Mouse (Mus musculus): ENCODE data around the gene Ctsw. TPM values are rescaled to one million over a fixed set of nuclear protein-coding genes. Genes with fewer than 3 reads are reported as not detected.

Ctsw gene
- polyA plus RNA-seq, 1 experiment, result 7.2 TPM

GRCm38 (mm10) chr19:5424092-5424781 lies 44.1 kb downstream of the Ctsw start:
- Histone ChIP-seq H3K4me3 (peak overlapping the region; percentile 68), H3K27me3 (ENCODE audit: control insufficient read depth, insufficient read depth, insufficient read length) (no peaks in the 10 kb centered on the region), H3ac (ENCODE audit: control insufficient read depth, insufficient read length) (peak overlapping the region; percentile 83), H3K79me2 (ENCODE audit: control insufficient read depth, insufficient read depth) (peaks cover 31% of the 10 kb centered on the region), H3K36me3 (ENCODE audit: control insufficient read depth, insufficient read depth) (peaks cover 21% of the 10 kb centered on the region), H3K4me2 (ENCODE audit: low read depth) (peak overlapping the region; percentile 94)
- TF ChIP-seq MYOG (IDR thresholded peaks at IDR 0.05; ENCODE audit: control insufficient read depth in 1 of 3, insufficient read depth in 1 of 3, insufficient read length in 2 of 3, low read depth in 2 of 3), result no peak
- TF ChIP-seq TCF12 (IDR thresholded peaks at IDR 0.05; ENCODE audit: insufficient read depth, poor library complexity, severe bottlenecking), result no peak
- peak; percentile 39 for TF ChIP-seq POLR2A (IDR thresholded peaks at IDR 0.05; ENCODE audit: insufficient read length, low read depth)
- no peak for TF ChIP-seq E2F4 (IDR thresholded peaks at IDR 0.05; ENCODE audit: insufficient read depth)
- no peak for TF ChIP-seq SRF (IDR thresholded peaks at IDR 0.05; ENCODE audit: control insufficient read depth, insufficient read length, low read depth)
- no peak for TF ChIP-seq MAX (IDR thresholded peaks at IDR 0.05; ENCODE audit: low read depth)
- TF ChIP-seq USF1 (IDR thresholded peaks at IDR 0.05; ENCODE audit: low read depth), result no peak
- TF ChIP-seq TCF3 (IDR thresholded peaks at IDR 0.05; ENCODE audit: insufficient read length, low read depth), result no peak
- peak in 1 of 3 experiments; percentile 26 for TF ChIP-seq MYOD1 (IDR thresholded peaks at IDR 0.05; ENCODE audit: control insufficient read depth in 1 of 3, insufficient read length in 2 of 3, low read depth in 2 of 3)
- TF ChIP-seq REST (IDR thresholded peaks at IDR 0.05; ENCODE audit: insufficient read depth, insufficient read length), result no peak
- TF ChIP-seq POLR2AphosphoS2 (IDR thresholded peaks at IDR 0.05; ENCODE audit: insufficient read length, low read depth), result peak; percentile 4
- TF ChIP-seq CEBPB (IDR thresholded peaks at IDR 0.05; ENCODE audit: insufficient read depth, poor library complexity, severe bottlenecking), result no peak

GRCm38 (mm10) chr19:5423561-5423960 lies 44.7 kb downstream of the Ctsw start:
- H3K4me3 ChIP-seq, result peak overlapping the region; percentile 68
- peak overlapping the region; percentile 94 for H3K4me2 ChIP-seq (ENCODE audit: low read depth)
- peaks cover 21% of the 10 kb centered on the region for H3K36me3 ChIP-seq (ENCODE audit: control insufficient read depth, insufficient read depth)
- peaks cover 31% of the 10 kb centered on the region for H3K79me2 ChIP-seq (ENCODE audit: control insufficient read depth, insufficient read depth)
- no peak for TF ChIP-seq POLR2A (IDR thresholded peaks at IDR 0.05; ENCODE audit: insufficient read length, low read depth)
- no peak for TF ChIP-seq TCF12 (IDR thresholded peaks at IDR 0.05; ENCODE audit: insufficient read depth, poor library complexity, severe bottlenecking)
- peak overlapping the region; percentile 83 for H3ac ChIP-seq (ENCODE audit: control insufficient read depth, insufficient read length)
- H3K27me3 ChIP-seq (ENCODE audit: control insufficient read depth, insufficient read depth, insufficient read length), result no peaks in the 10 kb centered on the region

- Histone ChIP-seq H3K4me3 (peak overlapping the region; percentile 68), H3K4me2 (ENCODE audit: low read depth) (peak overlapping the region; percentile 94), H3K79me2 (ENCODE audit: control insufficient read depth, insufficient read depth) (peaks cover 31% of the 10 kb centered on the region), H3K27me3 (ENCODE audit: control insufficient read depth, insufficient read depth, insufficient read length) (no peaks in the 10 kb centered on the region), H3K36me3 (ENCODE audit: control insufficient read depth, insufficient read depth) (peaks cover 21% of the 10 kb centered on the region), H3ac (ENCODE audit: control insufficient read depth, insufficient read length) (no peak overlapping the region)
- TF ChIP-seq E2F4 (IDR thresholded peaks at IDR 0.05; ENCODE audit: insufficient read depth), result no peak
These were observed 45.3 kb downstream of the Ctsw start for GRCm38 (mm10) chr19:5422895-5423443.

GRCm38 (mm10) chr19:5422267-5422666 lies 46.0 kb downstream of the Ctsw start:
- TF ChIP-seq TCF3 (IDR thresholded peaks at IDR 0.05; ENCODE audit: insufficient read length, low read depth) (no peak), SRF (IDR thresholded peaks at IDR 0.05; ENCODE audit: control insufficient read depth, insufficient read length, low read depth) (no peak), REST (IDR thresholded peaks at IDR 0.05; ENCODE audit: insufficient read depth, insufficient read length) (no peak), POLR2AphosphoS2 (IDR thresholded peaks at IDR 0.05; ENCODE audit: insufficient read length, low read depth) (no peak), USF1 (IDR thresholded peaks at IDR 0.05; ENCODE audit: low read depth) (no peak), E2F4 (IDR thresholded peaks at IDR 0.05; ENCODE audit: insufficient read depth) (no peak), CEBPB (IDR thresholded peaks at IDR 0.05; ENCODE audit: insufficient read depth, poor library complexity, severe bottlenecking) (no peak), MYOG (IDR thresholded peaks at IDR 0.05; ENCODE audit: control insufficient read depth in 1 of 3, insufficient read depth in 1 of 3, insufficient read length in 2 of 3, low read depth in 2 of 3) (no peak), POLR2A (IDR thresholded peaks at IDR 0.05; ENCODE audit: insufficient read length, low read depth) (no peak), MYOD1 (IDR thresholded peaks at IDR 0.05; ENCODE audit: control insufficient read depth in 1 of 3, insufficient read length in 2 of 3, low read depth in 2 of 3) (no peak), MAX (IDR thresholded peaks at IDR 0.05; ENCODE audit: low read depth) (no peak), TCF12 (IDR thresholded peaks at IDR 0.05; ENCODE audit: insufficient read depth, poor library complexity, severe bottlenecking) (no peak)
- no peak overlapping the region for H3K4me3 ChIP-seq
- H3K36me3 ChIP-seq (ENCODE audit: control insufficient read depth, insufficient read depth), result peaks cover 21% of the 10 kb centered on the region
- no peaks in the 10 kb centered on the region for H3K27me3 ChIP-seq (ENCODE audit: control insufficient read depth, insufficient read depth, insufficient read length)
- peaks cover 31% of the 10 kb centered on the region for H3K79me2 ChIP-seq (ENCODE audit: control insufficient read depth, insufficient read depth)
- no peak overlapping the region for H3ac ChIP-seq (ENCODE audit: control insufficient read depth, insufficient read length)
- H3K4me2 ChIP-seq (ENCODE audit: low read depth), result peak overlapping the region; percentile 22

- peaks cover 16% of the 10 kb centered on the region for H3K36me3 ChIP-seq (ENCODE audit: control insufficient read depth, insufficient read depth)
- no peak overlapping the region for H3K4me3 ChIP-seq
- TF ChIP-seq E2F4 (IDR thresholded peaks at IDR 0.05; ENCODE audit: insufficient read depth) (no peak), USF1 (IDR thresholded peaks at IDR 0.05; ENCODE audit: low read depth) (no peak), CEBPB (IDR thresholded peaks at IDR 0.05; ENCODE audit: insufficient read depth, poor library complexity, severe bottlenecking) (no peak), MAX (IDR thresholded peaks at IDR 0.05; ENCODE audit: low read depth) (no peak), POLR2A (IDR thresholded peaks at IDR 0.05; ENCODE audit: insufficient read length, low read depth) (no peak), REST (IDR thresholded peaks at IDR 0.05; ENCODE audit: insufficient read depth, insufficient read length) (no peak), SRF (IDR thresholded peaks at IDR 0.05; ENCODE audit: control insufficient read depth, insufficient read length, low read depth) (no peak), TCF12 (IDR thresholded peaks at IDR 0.05; ENCODE audit: insufficient read depth, poor library complexity, severe bottlenecking) (no peak), POLR2AphosphoS2 (IDR thresholded peaks at IDR 0.05; ENCODE audit: insufficient read length, low read depth) (no peak), MYOD1 (IDR thresholded peaks at IDR 0.05; ENCODE audit: control insufficient read depth in 1 of 3, insufficient read length in 2 of 3, low read depth in 2 of 3) (peak; percentile 73 to 93 (median 89)), TCF3 (IDR thresholded peaks at IDR 0.05; ENCODE audit: insufficient read length, low read depth) (no peak), MYOG (IDR thresholded peaks at IDR 0.05; ENCODE audit: control insufficient read depth in 1 of 3, insufficient read depth in 1 of 3, insufficient read length in 2 of 3, low read depth in 2 of 3) (peak in 1 of 3 experiments; percentile 40)
- H3K27me3 ChIP-seq (ENCODE audit: control insufficient read depth, insufficient read depth, insufficient read length), result no peaks in the 10 kb centered on the region
- H3ac ChIP-seq (ENCODE audit: control insufficient read depth, insufficient read length), result no peak overlapping the region
- peaks cover 31% of the 10 kb centered on the region for H3K79me2 ChIP-seq (ENCODE audit: control insufficient read depth, insufficient read depth)
- H3K4me2 ChIP-seq (ENCODE audit: low read depth), result peak overlapping the region; percentile 43
These were observed 46.5 kb downstream of the Ctsw start for GRCm38 (mm10) chr19:5421784-5422183.
